Mouse (Mus musculus): ENCODE data around the gene Gse1. TPM values are rescaled to one million over a fixed set of nuclear protein-coding genes. Genes with fewer than 3 reads are reported as not detected.

The Gse1 gene
- polyA plus RNA-seq, 1 experiment from 2014 or later: 22.2 TPM

GRCm38 (mm10) chr8:120289698-120290181 lies 61.5 kb downstream of the Gse1 start:
- Histone ChIP-seq H3K9ac (ENCODE audit: low read length) (no peak overlapping the region), H3K4me2 (ENCODE audit: low read depth, low read length, severe bottlenecking) (no peak overlapping the region), H3K9me3 (ENCODE audit: control insufficient read depth, low read length) (no peaks in the 10 kb centered on the region), H3K27me3 (ENCODE audit: control insufficient read depth, insufficient read depth, low read length) (no peaks in the 10 kb centered on the region), H3K4me1 (replicated peaks; ENCODE audit: control insufficient read depth, insufficient read depth, low read length) (peaks cover 44% of the 10 kb centered on the region), H3K27ac (ENCODE audit: low read depth, low read length) (peak overlapping the region; percentile 20), H3K36me3 (ENCODE audit: control insufficient read depth, insufficient read depth, low read length) (no peaks in the 10 kb centered on the region), H3K4me3 (ENCODE audit: low read depth, low read length) (no peak overlapping the region)
- 47% methylated on average over 8 of the region's 10 CpGs for WGBS
- DNase-seq (ENCODE audit: low spot score): peak; percentile 58
- no peak for ATAC-seq (replicated peaks; ENCODE audit: low FRiP score)

GRCm38 (mm10) chr8:120290614-120291013 lies 62.4 kb downstream of the Gse1 start:
- no peak overlapping the region for H3K9ac ChIP-seq (ENCODE audit: low read length)
- DNase-seq (ENCODE audit: low spot score) (no peak), ATAC-seq (replicated peaks; ENCODE audit: low FRiP score) (no peak)
- no peak overlapping the region for H3K27ac ChIP-seq (ENCODE audit: low read depth, low read length)
- no peaks in the 10 kb centered on the region for H3K36me3 ChIP-seq (ENCODE audit: control insufficient read depth, insufficient read depth, low read length)
- H3K9me3 ChIP-seq (ENCODE audit: control insufficient read depth, low read length): no peaks in the 10 kb centered on the region
- no peaks in the 10 kb centered on the region for H3K27me3 ChIP-seq (ENCODE audit: control insufficient read depth, insufficient read depth, low read length)
- H3K4me1 ChIP-seq (replicated peaks; ENCODE audit: control insufficient read depth, insufficient read depth, low read length): peaks cover 47% of the 10 kb centered on the region
- no peak overlapping the region for H3K4me2 ChIP-seq (ENCODE audit: low read depth, low read length, severe bottlenecking)
- WGBS: 68% methylated on average over 15 of the region's 15 CpGs
- H3K4me3 ChIP-seq (ENCODE audit: low read depth, low read length): no peak overlapping the region

GRCm38 (mm10) chr8:120291650-120292049 lies 63.4 kb downstream of the Gse1 start:
- ATAC-seq (replicated peaks; ENCODE audit: low FRiP score) (no peak), DNase-seq (ENCODE audit: low spot score) (no peak)
- Histone ChIP-seq H3K27me3 (ENCODE audit: control insufficient read depth, insufficient read depth, low read length) (peaks cover 2% of the 10 kb centered on the region), H3K4me1 (replicated peaks; ENCODE audit: control insufficient read depth, insufficient read depth, low read length) (peaks cover 55% of the 10 kb centered on the region), H3K27ac (ENCODE audit: low read depth, low read length) (no peak overlapping the region), H3K4me3 (ENCODE audit: low read depth, low read length) (no peak overlapping the region), H3K9me3 (ENCODE audit: control insufficient read depth, low read length) (no peaks in the 10 kb centered on the region), H3K4me2 (ENCODE audit: low read depth, low read length, severe bottlenecking) (no peak overlapping the region), H3K36me3 (ENCODE audit: control insufficient read depth, insufficient read depth, low read length) (no peaks in the 10 kb centered on the region), H3K9ac (ENCODE audit: low read length) (no peak overlapping the region)
- 86% methylated on average over 9 of the region's 9 CpGs for WGBS

- H3K4me2 ChIP-seq (ENCODE audit: low read depth, low read length, severe bottlenecking): peak overlapping the region; percentile 11; the same call in 1 of the 2 replicates
- H3K27me3 ChIP-seq (ENCODE audit: control insufficient read depth, insufficient read depth, low read length): peaks cover 6% of the 10 kb centered on the region
- no peaks in the 10 kb centered on the region for H3K36me3 ChIP-seq (ENCODE audit: control insufficient read depth, insufficient read depth, low read length)
- 49% methylated on average over 8 of the region's 8 CpGs for WGBS
- DNase-seq (ENCODE audit: low spot score) (peak; percentile 73), ATAC-seq (replicated peaks; ENCODE audit: low FRiP score) (0 out of 2 replicates have a peak, but pooled peaks have one; percentile 4)
- peak overlapping the region; percentile 86 for H3K27ac ChIP-seq (ENCODE audit: low read depth, low read length)
- no peaks in the 10 kb centered on the region for H3K9me3 ChIP-seq (ENCODE audit: control insufficient read depth, low read length)
- H3K4me1 ChIP-seq (replicated peaks; ENCODE audit: control insufficient read depth, insufficient read depth, low read length): peaks cover 61% of the 10 kb centered on the region
- peak overlapping the region; percentile 43 for H3K9ac ChIP-seq (ENCODE audit: low read length)
- H3K4me3 ChIP-seq (ENCODE audit: low read depth, low read length): no peak overlapping the region
These were observed 64.3 kb downstream of the Gse1 start for GRCm38 (mm10) chr8:120292316-120293107.

- H3K27me3 ChIP-seq (ENCODE audit: control insufficient read depth, insufficient read depth, low read length): peaks cover 6% of the 10 kb centered on the region
- H3K36me3 ChIP-seq (ENCODE audit: control insufficient read depth, insufficient read depth, low read length): no peaks in the 10 kb centered on the region
- peak; percentile 81 for DNase-seq (ENCODE audit: low spot score)
- H3K4me3 ChIP-seq (ENCODE audit: low read depth, low read length): no peak overlapping the region
- peak overlapping the region; percentile 86 for H3K27ac ChIP-seq (ENCODE audit: low read depth, low read length)
- WGBS: 17% methylated on average over 18 of the region's 18 CpGs
- H3K9me3 ChIP-seq (ENCODE audit: control insufficient read depth, low read length): no peaks in the 10 kb centered on the region
- ATAC-seq (replicated peaks; ENCODE audit: low FRiP score): peak; percentile 61
- H3K4me1 ChIP-seq (replicated peaks; ENCODE audit: control insufficient read depth, insufficient read depth, low read length): peaks cover 73% of the 10 kb centered on the region
- peak overlapping the region; percentile 26; the same call in 1 of the 2 replicates for H3K4me2 ChIP-seq (ENCODE audit: low read depth, low read length, severe bottlenecking)
- H3K9ac ChIP-seq (ENCODE audit: low read length): peak overlapping the region; percentile 43
These were observed 65.4 kb downstream of the Gse1 start for GRCm38 (mm10) chr8:120293421-120294357.

GRCm38 (mm10) chr8:120294982-120295870 lies 67.0 kb downstream of the Gse1 start:
- Histone ChIP-seq H3K4me1 (replicated peaks; ENCODE audit: control insufficient read depth, insufficient read depth, low read length) (peaks cover 73% of the 10 kb centered on the region), H3K4me2 (ENCODE audit: low read depth, low read length, severe bottlenecking) (peak overlapping the region; percentile 26; the same call in 1 of the 2 replicates), H3K9me3 (ENCODE audit: control insufficient read depth, low read length) (no peaks in the 10 kb centered on the region), H3K27me3 (ENCODE audit: control insufficient read depth, insufficient read depth, low read length) (peaks cover 8% of the 10 kb centered on the region), H3K9ac (ENCODE audit: low read length) (peak overlapping the region; percentile 43), H3K27ac (ENCODE audit: low read depth, low read length) (peak overlapping the region; percentile 86), H3K4me3 (ENCODE audit: low read depth, low read length) (no peak overlapping the region), H3K36me3 (ENCODE audit: control insufficient read depth, insufficient read depth, low read length) (no peaks in the 10 kb centered on the region)
- 18% methylated on average over 15 of the region's 17 CpGs for WGBS
- DNase-seq (ENCODE audit: low spot score) (peak; percentile 71), ATAC-seq (replicated peaks; ENCODE audit: low FRiP score) (peak; percentile 32; the same call in 1 of the 2 replicates)

GRCm38 (mm10) chr8:120297000-120297399 lies 68.7 kb downstream of the Gse1 start:
- no peak for DNase-seq (ENCODE audit: low spot score)
- no peak for ATAC-seq (replicated peaks; ENCODE audit: low FRiP score)
- Histone ChIP-seq H3K4me2 (ENCODE audit: low read depth, low read length, severe bottlenecking) (no peak overlapping the region), H3K27ac (ENCODE audit: low read depth, low read length) (no peak overlapping the region), H3K36me3 (ENCODE audit: control insufficient read depth, insufficient read depth, low read length) (no peaks in the 10 kb centered on the region), H3K9me3 (ENCODE audit: control insufficient read depth, low read length) (no peaks in the 10 kb centered on the region), H3K27me3 (ENCODE audit: control insufficient read depth, insufficient read depth, low read length) (peaks cover 8% of the 10 kb centered on the region), H3K9ac (ENCODE audit: low read length) (peak overlapping the region; percentile 37; the same call in 1 of the 2 replicates), H3K4me3 (ENCODE audit: low read depth, low read length) (no peak overlapping the region), H3K4me1 (replicated peaks; ENCODE audit: control insufficient read depth, insufficient read depth, low read length) (peaks cover 77% of the 10 kb centered on the region)
- WGBS: 48% methylated on average over 5 of the region's 5 CpGs
